Mouse (Mus musculus) hindbrain, embryonic 13.5 days (tissue): ENCODE results near the gene Dusp9. TPM values are rescaled to one million over a fixed set of nuclear protein-coding genes. Genes with fewer than 3 reads are reported as not detected.

Experiments
- ATAC-seq: fragments of 200-750 bp; cut with Nextera tagmentation; 2 replicates; pipeline ENCODE4 v1.8.0; 2017; ENCODE audit warnings: moderate TSS enrichment; ENCODE audit not compliant: low FRiP score
- H3K27ac ChIP-seq: fragments of 300-500 bp; sonication (generic); 2 replicates; pipeline ENCODE4 v1.5.1; 2015; ENCODE audit warnings: inconsistent platforms, mild to moderate bottlenecking, moderate library complexity
- H3K27me3 ChIP-seq: fragments of 300-500 bp; sonication (generic); 2 replicates; pipeline ENCODE4 v1.6.1; 2015; ENCODE audit warnings: mild to moderate bottlenecking, inconsistent platforms
- H3K36me3 ChIP-seq: fragments of 300-500 bp; sonication (generic); 2 replicates; pipeline ENCODE4 v1.6.1; 2015; ENCODE audit warnings: mild to moderate bottlenecking, inconsistent platforms
- H3K4me1 ChIP-seq: fragments of 300-500 bp; sonication (generic); replicated peaks from 2 replicates; pipeline ENCODE4 v1.6.1; 2015; ENCODE audit warnings: inconsistent platforms
- H3K4me2 ChIP-seq: fragments of 300-500 bp; sonication (generic); 2 replicates; pipeline ENCODE4 v1.6.1; 2015; ENCODE audit warnings: inconsistent platforms, mild to moderate bottlenecking, moderate library complexity
- H3K4me3 ChIP-seq: fragments of 300-500 bp; sonication (generic); 2 replicates; pipeline ENCODE4 v1.5.1; 2015; ENCODE audit warnings: mild to moderate bottlenecking, inconsistent platforms
- H3K9ac ChIP-seq: fragments of 300-500 bp; sonication (generic); 2 replicates; pipeline ENCODE4 v1.6.1; 2015; ENCODE audit warnings: mild to moderate bottlenecking, inconsistent platforms
- H3K9me3 ChIP-seq: fragments of 300-500 bp; sonication (generic); 2 replicates; pipeline ENCODE4 v1.6.1; 2016; ENCODE audit warnings: inconsistent platforms
- WGBS: fragments of 180-500 bp; shearing (Covaris S2); methylation state at CpG from one replicate; pipeline ENCODE4 v1.1.7; 2015; 5-methylcytosine and 5-hydroxymethylcytosine counted together
- polyA plus RNA-seq: library from polyadenylated mRNA; unstranded; fragments of >200 nt; fragmentation: Nextera tagmentation; extraction: Ambion mirVana; gene quantifications from 2 replicates; pipeline ENCODE4 v1.2.1, GENCODE M21; 2015

The Dusp9 gene
- polyA plus RNA-seq, 1 experiment from 2014 or later = 1.1 TPM

DNA sequence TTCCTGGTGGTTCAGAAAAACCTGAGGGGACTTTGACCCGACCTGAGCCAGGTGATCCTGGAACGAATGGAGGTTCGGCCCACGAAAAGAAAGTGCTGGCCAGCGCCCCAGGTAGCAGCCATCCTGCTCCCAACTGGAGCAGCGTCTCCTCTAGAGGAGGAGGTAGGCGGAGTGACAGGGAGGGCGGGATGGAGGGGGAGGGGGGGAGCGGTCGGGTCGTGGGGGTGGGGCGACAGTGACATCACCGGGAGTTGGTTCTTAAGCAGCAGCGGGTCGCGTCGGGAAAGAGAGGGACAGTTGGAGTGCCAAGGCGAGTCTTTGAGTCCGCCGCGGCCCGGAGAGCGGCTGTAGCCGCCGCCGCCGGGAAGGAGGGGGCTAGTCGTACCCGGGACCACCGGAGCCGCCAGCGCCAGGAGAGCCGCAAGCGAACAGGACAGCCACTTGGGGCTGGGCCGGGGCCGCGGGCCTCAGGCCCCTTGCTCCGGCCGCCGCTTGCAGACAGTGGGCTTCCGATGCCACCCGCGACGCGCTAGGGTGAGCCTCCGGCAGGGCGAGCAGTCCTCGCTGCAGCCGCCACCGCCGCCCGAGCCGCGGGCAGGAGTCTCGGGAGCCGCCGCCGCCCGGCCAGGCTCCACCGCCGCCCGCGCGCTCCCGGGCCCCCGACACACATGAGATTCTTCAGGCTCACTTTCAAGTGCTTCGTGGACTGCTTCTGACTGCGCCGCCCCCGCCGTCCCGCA lies 33.8 kb downstream of the Dusp9 start, which contains the start of gene Slc6a8:
Gene Slc6a8 (plus strand): TSS at position 272 of the 740 bp plus-strand sequence.
- Histone ChIP-seq H3K27ac (peak within 1 kb of the TSS; percentile 75), H3K4me3 (peak within 1 kb of the TSS; percentile 60), H3K9me3 (no peaks in the 10 kb centered on the region), H3K4me2 (peak within 1 kb of the TSS; percentile 69), H3K27me3 (no peaks in the 10 kb centered on the region), H3K4me1 (peaks cover 24% of the 10 kb centered on the region), H3K36me3 (peaks cover 13% of the 10 kb centered on the region), H3K9ac (peak within 1 kb of the TSS; percentile 87)
- 10% methylated on average over 19 of the region's 72 CpGs for WGBS
- ATAC-seq = peak; percentile 79

DNA sequence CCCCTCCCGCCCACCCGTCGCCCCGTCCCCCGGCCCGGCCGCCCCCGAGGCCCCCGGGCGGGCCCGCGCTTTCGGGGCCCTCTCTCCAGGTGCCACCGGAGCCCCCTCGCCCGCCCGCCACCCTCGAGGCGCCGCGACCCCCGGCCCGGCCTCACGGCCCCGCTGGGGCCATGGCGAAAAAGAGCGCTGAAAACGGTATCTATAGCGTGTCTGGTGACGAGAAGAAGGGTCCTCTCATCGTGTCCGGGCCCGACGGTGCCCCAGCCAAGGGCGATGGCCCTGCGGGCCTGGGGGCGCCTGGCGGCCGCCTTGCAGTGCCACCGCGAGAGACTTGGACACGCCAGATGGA lies 34.4 kb downstream of the Dusp9 start:
- Histone ChIP-seq H3K4me3 (peak overlapping the region; percentile 60), H3K36me3 (peaks cover 18% of the 10 kb centered on the region), H3K9me3 (no peaks in the 10 kb centered on the region), H3K9ac (peak overlapping the region; percentile 87), H3K27me3 (no peaks in the 10 kb centered on the region), H3K4me2 (peak overlapping the region; percentile 69), H3K27ac (peak overlapping the region; percentile 35; the same call in 1 of the 2 replicates), H3K4me1 (peaks cover 24% of the 10 kb centered on the region)
- peak; percentile 37; the same call in 1 of the 2 replicates for ATAC-seq
- 24% methylated on average over 26 of the region's 42 CpGs for WGBS

DNA sequence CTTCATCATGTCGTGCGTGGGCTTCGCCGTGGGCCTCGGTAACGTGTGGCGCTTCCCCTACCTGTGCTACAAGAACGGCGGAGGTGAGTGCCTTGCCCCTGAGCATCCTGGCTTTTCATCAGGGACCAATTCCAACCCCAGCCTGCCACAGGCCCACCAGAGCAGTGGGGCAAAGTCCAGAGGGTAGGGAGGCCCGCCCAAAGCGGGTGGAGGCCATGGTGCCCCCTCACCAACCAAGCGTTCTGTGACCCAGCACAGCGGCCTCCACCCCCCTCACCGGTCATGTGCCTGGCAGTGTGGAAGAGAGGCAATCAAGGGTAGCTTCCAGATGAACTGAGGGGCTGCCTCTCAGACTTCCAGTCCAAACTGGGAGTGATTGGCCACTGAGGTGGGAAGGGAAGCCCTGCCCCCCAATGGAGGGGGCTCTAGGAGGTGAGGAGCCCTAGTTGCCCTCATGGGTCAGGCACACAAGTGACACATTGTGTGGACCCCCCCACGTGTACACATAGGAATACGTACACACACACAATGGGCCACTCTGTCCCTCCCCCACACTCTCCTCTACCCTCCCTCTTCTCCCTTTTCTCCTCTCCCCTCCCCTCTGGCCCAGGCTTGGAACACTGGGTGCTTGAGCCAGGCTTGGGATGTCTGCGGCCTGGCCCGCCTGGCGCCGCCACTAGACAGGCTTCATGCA lies 34.9 kb downstream of the Dusp9 start:
- H3K4me1 ChIP-seq = peaks cover 24% of the 10 kb centered on the region
- peaks cover 23% of the 10 kb centered on the region for H3K36me3 ChIP-seq
- H3K4me2 ChIP-seq = peak overlapping the region; percentile 69
- no peaks in the 10 kb centered on the region for H3K9me3 ChIP-seq
- peak overlapping the region; percentile 60 for H3K4me3 ChIP-seq
- peak overlapping the region; percentile 87 for H3K9ac ChIP-seq
- H3K27me3 ChIP-seq = no peaks in the 10 kb centered on the region
- peak; percentile 38 for ATAC-seq
- peak overlapping the region; percentile 35; the same call in 1 of the 2 replicates for H3K27ac ChIP-seq
- whole genome bisulfite sequencing = 30% methylated on average over 20 of the region's 20 CpGs

DNA sequence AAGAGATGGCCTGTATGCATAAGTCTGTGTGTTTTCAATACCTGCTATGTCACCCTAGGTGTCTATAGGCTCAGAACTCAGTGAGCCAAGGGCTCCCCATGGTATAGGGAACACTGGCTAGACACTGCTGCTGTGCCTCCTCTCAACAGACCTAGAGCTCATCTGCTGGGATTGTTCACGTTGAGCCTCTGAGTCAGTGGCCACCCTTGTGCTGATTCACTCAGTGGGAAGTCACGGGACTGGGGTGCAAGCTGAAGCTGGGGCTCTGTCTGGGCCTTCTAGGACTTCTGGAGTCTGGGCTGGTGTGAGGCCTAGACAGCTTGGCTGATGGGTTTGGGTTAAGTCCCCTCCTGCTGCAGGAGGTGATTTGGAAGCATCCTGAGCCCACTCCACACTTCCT lies 36.0 kb downstream of the Dusp9 start:
- H3K4me1 ChIP-seq = peaks cover 24% of the 10 kb centered on the region
- H3K9me3 ChIP-seq = no peaks in the 10 kb centered on the region
- 64% methylated on average over 2 of the region's 2 CpGs for WGBS
- H3K4me3 ChIP-seq = peak overlapping the region; percentile 60
- peaks cover 33% of the 10 kb centered on the region for H3K36me3 ChIP-seq
- H3K9ac ChIP-seq = peak overlapping the region; percentile 87
- H3K27me3 ChIP-seq = no peaks in the 10 kb centered on the region
- ATAC-seq = no peak
- H3K4me2 ChIP-seq = peak overlapping the region; percentile 69
- H3K27ac ChIP-seq = no peak overlapping the region

DNA sequence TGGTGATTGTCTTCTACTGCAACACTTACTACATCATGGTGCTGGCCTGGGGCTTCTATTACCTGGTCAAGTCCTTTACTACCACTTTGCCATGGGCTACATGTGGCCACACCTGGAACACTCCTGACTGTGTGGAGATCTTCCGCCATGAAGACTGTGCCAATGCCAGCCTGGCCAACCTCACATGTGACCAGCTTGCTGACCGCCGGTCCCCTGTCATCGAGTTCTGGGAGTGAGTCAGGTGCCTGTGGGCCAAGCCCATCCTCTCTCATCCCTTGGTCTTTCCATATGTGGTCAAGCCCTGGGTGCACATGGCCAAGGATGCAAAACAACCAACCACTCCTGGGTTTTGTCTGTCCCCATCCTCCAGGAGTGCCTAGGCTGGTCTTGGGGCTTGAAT lies 37.4 kb downstream of the Dusp9 start:
- Histone ChIP-seq H3K9me3 (no peaks in the 10 kb centered on the region), H3K4me3 (no peak overlapping the region), H3K4me1 (peaks cover 24% of the 10 kb centered on the region), H3K36me3 (peaks cover 45% of the 10 kb centered on the region), H3K27ac (no peak overlapping the region), H3K9ac (no peak overlapping the region), H3K27me3 (no peaks in the 10 kb centered on the region), H3K4me2 (no peak overlapping the region)
- no peak for ATAC-seq
- 97% methylated on average over 4 of the region's 4 CpGs for WGBS

DNA sequence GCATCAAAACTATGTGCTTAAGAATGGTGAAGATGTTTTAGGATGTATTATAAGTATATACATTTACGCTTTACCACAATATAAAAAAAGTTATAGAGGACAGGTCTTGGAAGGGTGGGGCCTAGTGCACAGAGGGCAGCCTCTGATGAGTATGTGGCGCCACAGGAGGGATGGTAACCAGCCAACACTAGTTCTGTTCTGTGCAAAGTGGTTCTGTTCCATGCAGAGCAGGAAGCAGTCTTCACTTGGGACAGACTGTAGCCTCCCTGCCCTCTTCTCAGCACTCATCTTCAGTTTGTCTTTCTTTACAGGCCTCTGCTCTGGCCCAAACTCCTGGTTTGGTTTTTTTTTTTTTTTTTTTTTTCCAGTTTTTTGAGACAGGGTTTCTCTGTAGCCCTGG lies 44.9 kb downstream of the Dusp9 start:
- Histone ChIP-seq H3K9me3 (no peaks in the 10 kb centered on the region), H3K36me3 (peaks cover 71% of the 10 kb centered on the region), H3K4me3 (no peak overlapping the region), H3K27me3 (no peaks in the 10 kb centered on the region), H3K9ac (no peak overlapping the region), H3K4me1 (no peaks in the 10 kb centered on the region), H3K27ac (no peak overlapping the region), H3K4me2 (no peak overlapping the region)
- WGBS = 94% methylated on average over 2 of the region's 2 CpGs
- ATAC-seq = no peak

DNA sequence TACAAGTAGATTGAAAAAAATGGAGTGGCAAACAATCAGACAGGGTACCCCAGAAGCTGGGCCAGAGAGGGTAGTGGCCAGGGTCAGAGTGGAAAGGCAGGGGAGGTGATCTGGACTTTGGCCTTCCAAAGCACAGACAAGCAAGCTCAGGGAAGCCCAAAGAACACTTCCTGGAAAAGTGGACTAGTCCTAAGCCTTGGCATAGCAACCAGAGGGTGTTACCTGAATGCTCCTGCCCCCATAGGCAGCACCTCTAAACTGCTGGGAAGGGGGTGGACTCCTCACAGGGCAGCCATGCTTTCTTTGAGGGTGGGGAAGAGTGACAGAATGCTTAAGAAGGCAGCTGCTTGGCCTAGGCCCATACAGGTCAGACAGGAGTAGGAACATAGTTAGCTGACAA lies 45.8 kb downstream of the Dusp9 start:
- H3K4me2 ChIP-seq = no peak overlapping the region
- H3K27me3 ChIP-seq = no peaks in the 10 kb centered on the region
- H3K4me1 ChIP-seq = no peaks in the 10 kb centered on the region
- H3K36me3 ChIP-seq = peaks cover 63% of the 10 kb centered on the region
- H3K4me3 ChIP-seq = no peak overlapping the region
- H3K9ac ChIP-seq = no peak overlapping the region
- ATAC-seq = 0 out of 2 replicates have a peak, but pooled peaks have one; percentile 13
- H3K9me3 ChIP-seq = no peaks in the 10 kb centered on the region
- no peak overlapping the region for H3K27ac ChIP-seq

DNA sequence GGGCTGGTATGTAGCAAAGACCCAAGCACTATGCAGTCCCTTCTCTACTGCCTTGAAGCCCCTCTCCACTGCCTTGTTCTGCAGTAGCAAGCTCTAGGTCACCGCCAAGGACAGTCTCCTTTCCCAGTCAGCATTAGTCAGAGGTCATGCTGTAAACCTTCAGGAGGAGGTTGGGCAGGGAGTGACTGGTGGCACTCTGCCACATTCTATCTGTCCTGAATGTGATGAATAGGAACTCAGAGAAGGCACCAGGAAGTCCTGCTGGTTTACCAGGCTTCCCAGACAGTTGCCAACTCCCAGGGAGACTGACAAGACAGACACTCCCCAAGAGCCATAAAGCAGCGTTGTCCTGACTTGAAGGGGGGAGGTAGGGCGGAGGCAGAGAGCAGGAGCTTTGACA lies 46.4 kb downstream of the Dusp9 start:
- H3K36me3 ChIP-seq = peaks cover 58% of the 10 kb centered on the region
- H3K9me3 ChIP-seq = no peaks in the 10 kb centered on the region
- no peak for ATAC-seq
- H3K27me3 ChIP-seq = no peaks in the 10 kb centered on the region
- no peak overlapping the region for H3K4me2 ChIP-seq
- no peak overlapping the region for H3K27ac ChIP-seq
- H3K4me3 ChIP-seq = no peak overlapping the region
- 71% methylated on average over 3 of the region's 3 CpGs for WGBS
- no peaks in the 10 kb centered on the region for H3K4me1 ChIP-seq
- H3K9ac ChIP-seq = no peak overlapping the region

DNA sequence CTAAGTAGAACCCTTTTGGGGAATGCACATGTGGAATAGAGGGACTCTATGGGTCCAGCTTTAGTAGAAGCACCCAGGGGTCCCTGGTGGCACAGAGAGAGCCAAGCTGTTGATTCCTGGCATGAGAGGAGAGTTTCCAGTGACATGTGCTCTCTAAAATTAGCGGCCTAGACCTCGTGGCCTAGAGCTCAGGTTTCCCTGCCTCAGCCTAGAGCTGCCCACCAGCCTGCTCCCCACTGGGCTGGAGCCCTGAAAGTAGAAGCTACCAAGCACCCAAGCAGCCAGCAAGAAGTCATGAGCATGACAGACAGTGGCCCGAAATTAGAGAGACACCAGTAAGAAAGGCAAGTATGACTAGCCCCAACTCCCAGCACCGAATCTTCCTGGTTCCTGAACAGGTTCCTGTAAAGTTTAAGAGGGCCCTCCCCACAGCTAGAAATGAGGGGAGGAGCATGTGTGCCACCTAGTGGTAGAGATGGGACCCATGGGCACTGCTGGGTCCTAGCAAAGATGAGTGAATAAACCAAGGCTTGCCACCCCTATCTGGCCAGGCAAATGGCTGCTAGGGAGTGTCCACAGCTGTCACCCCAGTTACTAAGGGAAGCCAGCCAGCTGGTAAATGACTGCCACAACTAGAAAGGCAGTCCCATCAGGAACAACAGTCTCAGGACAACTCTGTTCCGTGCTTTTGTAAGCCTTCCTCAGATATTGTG lies 51.9 kb downstream of the Dusp9 start:
- H3K4me1 ChIP-seq = no peaks in the 10 kb centered on the region
- H3K4me3 ChIP-seq = no peak overlapping the region
- WGBS = 79% methylated on average over 5 of the region's 5 CpGs
- 0 out of 2 replicates have a peak, but pooled peaks have one; percentile 24 for ATAC-seq
- no peak overlapping the region for H3K9ac ChIP-seq
- no peak overlapping the region for H3K4me2 ChIP-seq
- no peaks in the 10 kb centered on the region for H3K27me3 ChIP-seq
- H3K27ac ChIP-seq = no peak overlapping the region
- no peaks in the 10 kb centered on the region for H3K9me3 ChIP-seq
- peaks cover 23% of the 10 kb centered on the region for H3K36me3 ChIP-seq

Other genes with a start within 250 kb of the Dusp9 start
- not detected in 2 replicates for gene Gm18336, start 240.7 kb upstream of the Dusp9 start, polyA plus RNA-seq
- gene Zfp92, start 228.3 kb upstream of the Dusp9 start, polyA plus RNA-seq = 0.51 and 0.67 TPM in 2 replicates
- gene Trex2, start 204.1 kb upstream of the Dusp9 start, polyA plus RNA-seq = not detected in 2 replicates
- 73.0 and 73.5 TPM in 2 replicates for gene Haus7, start 180.4 kb upstream of the Dusp9 start, polyA plus RNA-seq
- gene Bgn, start 155.8 kb upstream of the Dusp9 start, polyA plus RNA-seq = 21.6 and 28.6 TPM in 2 replicates
- gene Atp2b3, start 136.3 kb upstream of the Dusp9 start, polyA plus RNA-seq = 3.6 and 4.2 TPM in 2 replicates
- gene Pnck, start 20.7 kb downstream of the Dusp9 start, polyA plus RNA-seq = 107 and 116 TPM in 2 replicates
- 7.0 and 7.3 TPM in 2 replicates for gene Slc6a8, start 33.7 kb downstream of the Dusp9 start, polyA plus RNA-seq
- 128 and 138 TPM in 2 replicates for gene Bcap31, start 76.8 kb downstream of the Dusp9 start, polyA plus RNA-seq
- gene Abcd1, start 77.2 kb downstream of the Dusp9 start, polyA plus RNA-seq = 11.1 and 11.2 TPM in 2 replicates
- 0.26 and 0.29 TPM in 2 replicates for gene Plxnb3, start 117.7 kb downstream of the Dusp9 start, polyA plus RNA-seq
- 1.7 and 2.2 TPM in 2 replicates for gene Srpk3, start 135.0 kb downstream of the Dusp9 start, polyA plus RNA-seq
- 223 and 228 TPM in 2 replicates for gene Idh3g, start 147.5 kb downstream of the Dusp9 start, polyA plus RNA-seq
- 147 and 149 TPM in 2 replicates for gene Ssr4, start 147.6 kb downstream of the Dusp9 start, polyA plus RNA-seq
- 3.7 and 4.1 TPM in 2 replicates for gene Pdzd4, start 185.6 kb downstream of the Dusp9 start, polyA plus RNA-seq